Mouse (Mus musculus) embryonic facial prominence, embryonic 12.5 days (tissue): Measurements from ENCODE around the gene Dapk3. TPM values are rescaled to one million over a fixed set of nuclear protein-coding genes. Genes with fewer than 3 reads are reported as not detected.
A peak's percentile ranks its signal among the peaks of the same experiment; 100 is the strongest.
"Not testable (repeated sequence)": the region's sequence is repeated elsewhere in the genome, so short reads cannot be mapped to it uniquely, and the experiment has no call there.

Experiments used
- ATAC-seq: fragments of 200-750 bp; cut with Nextera tagmentation; 2 replicates; pipeline ENCODE4 v1.8.0; 2017; ENCODE audit not compliant: insufficient number of reproducible peaks, insufficient read depth, low FRiP score, low TSS enrichment
- H3K27ac ChIP-seq: fragments of 300-500 bp; sonication (generic); 2 replicates; pipeline ENCODE4 v1.5.1; 2016; ENCODE audit warnings: mild to moderate bottlenecking
- H3K27me3 ChIP-seq: fragments of 300-500 bp; sonication (generic); 2 replicates; pipeline ENCODE4 v1.6.1; 2016; ENCODE audit warnings: mild to moderate bottlenecking, moderate library complexity
- H3K36me3 ChIP-seq: fragments of 300-500 bp; sonication (generic); 2 replicates; pipeline ENCODE4 v1.6.1; 2016; ENCODE audit warnings: mild to moderate bottlenecking
- H3K4me1 ChIP-seq: fragments of 300-500 bp; sonication (generic); 2 replicates; pipeline ENCODE4 v1.6.1; 2016
- H3K4me2 ChIP-seq: fragments of 300-500 bp; sonication (generic); replicated peaks from 2 replicates; pipeline ENCODE4 v1.6.1; 2016; ENCODE audit warnings: mild to moderate bottlenecking, moderate library complexity
- H3K4me3 ChIP-seq: fragments of 300-500 bp; sonication (generic); 2 replicates; pipeline ENCODE4 v1.5.1; 2016; ENCODE audit warnings: mild to moderate bottlenecking
- H3K9ac ChIP-seq: fragments of 300-500 bp; sonication (generic); 2 replicates; pipeline ENCODE4 v1.6.1; 2016; ENCODE audit warnings: mild to moderate bottlenecking, moderate library complexity
- H3K9me3 ChIP-seq: fragments of 300-500 bp; sonication (generic); 2 replicates; pipeline ENCODE4 v1.6.1; 2016; ENCODE audit warnings: mild to moderate bottlenecking, moderate library complexity
- WGBS: fragments of 180-500 bp; shearing (Covaris S2); methylation state at CpG from one replicate; pipeline ENCODE4 v1.1.7; 2016; 5-methylcytosine and 5-hydroxymethylcytosine counted together
- polyA plus RNA-seq: library from polyadenylated mRNA; unstranded; fragments of >200 nt; fragmentation: Nextera tagmentation; extraction: Ambion mirVana; gene quantifications from 2 replicates; pipeline ENCODE4 v1.2.1, GENCODE M21; 2016

The Dapk3 gene
- polyA plus RNA-seq, 1 experiment from 2014 or later, result 79.5 TPM

DNA sequence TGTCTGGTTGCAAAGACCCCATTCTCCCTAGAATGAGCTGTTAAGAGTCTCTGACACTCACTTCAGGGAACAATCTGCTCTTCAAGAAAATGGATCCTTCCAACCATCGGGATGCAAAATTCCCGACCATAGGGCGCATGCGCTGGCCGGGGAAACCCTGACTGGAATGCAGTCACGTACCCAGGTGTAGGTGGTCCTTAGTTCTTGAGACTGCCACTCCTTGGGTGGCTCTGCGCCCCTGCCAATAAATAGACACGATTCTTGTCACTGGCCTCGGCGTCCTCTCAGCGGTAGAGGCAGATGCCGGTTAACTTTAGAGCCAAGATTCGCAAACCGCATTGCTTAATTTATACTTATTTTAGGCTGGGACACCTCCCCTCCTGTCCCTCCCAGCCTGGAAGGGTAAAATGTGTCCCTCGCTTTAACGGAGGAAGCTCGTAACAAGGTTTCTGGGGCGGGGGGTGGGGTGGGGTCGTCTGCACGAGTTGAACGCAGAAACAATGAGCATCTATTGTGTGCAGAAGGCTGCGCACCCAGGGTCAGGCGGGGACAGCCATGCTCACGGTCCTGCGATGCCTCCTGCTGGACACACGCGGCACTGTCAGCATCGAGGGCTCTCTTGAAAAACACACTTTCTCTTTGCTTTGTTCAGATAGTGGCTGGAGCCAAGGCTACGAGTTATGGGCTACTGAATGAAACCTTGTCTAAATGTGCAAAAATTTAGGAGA, 8.0 kb upstream of the Dapk3 start:
- Histone ChIP-seq H3K27me3 (no peaks in the 10 kb centered on the region), H3K4me2 (peak overlapping the region; percentile 66), H3K27ac (peak overlapping the region; percentile 90), H3K4me3 (peak overlapping the region; percentile 36), H3K9ac (peak overlapping the region; percentile 52), H3K9me3 (no peaks in the 10 kb centered on the region), H3K36me3 (peaks cover 23% of the 10 kb centered on the region), H3K4me1 (peaks cover 28% of the 10 kb centered on the region)
- ATAC-seq, result peak; percentile 18; the same call in 1 of the 2 replicates
- 3% methylated on average over 29 of the region's 29 CpGs for WGBS

DNA sequence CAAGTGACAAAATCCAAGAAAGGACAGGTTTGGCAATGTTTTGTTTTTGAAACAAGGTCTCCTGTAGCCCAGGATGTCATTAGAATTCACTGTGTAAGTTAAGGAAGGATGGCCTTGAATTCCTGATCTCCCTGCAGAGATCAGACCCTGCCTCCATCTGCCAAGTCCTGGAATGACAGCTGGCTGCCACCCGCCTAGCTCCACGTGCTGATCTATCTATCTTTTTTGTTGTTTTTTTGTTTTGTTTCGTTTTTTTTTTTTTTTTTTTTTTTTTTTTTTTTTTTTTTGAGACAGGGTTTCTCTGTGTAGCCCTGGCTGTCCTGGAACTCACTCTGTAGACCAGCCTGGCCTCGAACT, 7.5 kb upstream of the Dapk3 start:
- 6% methylated on average over 4 of the region's 4 CpGs for WGBS

DNA sequence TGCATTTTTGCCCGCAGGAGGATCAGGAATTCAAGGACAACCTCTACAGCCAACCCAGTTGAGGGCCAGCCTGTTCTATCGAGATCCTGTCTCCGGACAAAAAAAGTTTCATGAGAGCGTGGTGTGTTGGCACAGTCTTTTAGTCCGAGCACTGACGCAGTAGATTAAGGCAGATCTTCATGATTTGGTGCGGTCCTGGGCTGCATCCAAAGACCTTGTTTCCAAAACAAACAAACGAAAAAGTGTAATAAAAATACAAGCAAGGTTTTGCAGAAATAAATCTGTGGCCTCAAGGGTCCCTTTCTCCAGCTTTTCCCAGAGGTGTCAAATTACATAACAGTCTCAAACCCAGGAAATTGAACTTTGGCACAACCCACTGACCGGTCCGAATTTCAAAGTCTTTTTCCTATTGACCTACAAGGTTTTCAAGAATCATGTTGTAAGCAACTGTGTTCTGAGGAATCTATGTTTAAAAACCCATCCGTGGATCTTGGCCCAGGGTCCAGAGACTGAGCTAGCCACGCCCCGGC, 6.8 kb upstream of the Dapk3 start:
- H3K9ac ChIP-seq, result 0 out of 2 replicates have a peak overlapping the region, but pooled peaks have one; percentile 3
- ATAC-seq, result peak; percentile 7; the same call in 1 of the 2 replicates
- no peaks in the 10 kb centered on the region for H3K27me3 ChIP-seq
- no peaks in the 10 kb centered on the region for H3K9me3 ChIP-seq
- H3K4me3 ChIP-seq, result peak overlapping the region; percentile 84
- peaks cover 35% of the 10 kb centered on the region for H3K36me3 ChIP-seq
- H3K4me2 ChIP-seq, result peak overlapping the region; percentile 42
- H3K4me1 ChIP-seq, result peaks cover 32% of the 10 kb centered on the region
- peak overlapping the region; percentile 90 for H3K27ac ChIP-seq
- WGBS, result 6% methylated on average over 13 of the region's 13 CpGs

More for the DNA sequence above, 7.5 kb upstream of the Dapk3 start:
- Histone ChIP-seq H3K27ac (peak overlapping the region; percentile 90), H3K4me1 (peaks cover 29% of the 10 kb centered on the region), H3K36me3 (peaks cover 29% of the 10 kb centered on the region), H3K4me2 (peak overlapping the region; percentile 66; the same call in 1 of the 2 replicates)
- ATAC-seq, H3K9ac ChIP-seq, H3K9me3 ChIP-seq, H3K27me3 ChIP-seq, H3K4me3 ChIP-seq: not testable (repeated sequence)

- peaks cover 42% of the 10 kb centered on the region for H3K36me3 ChIP-seq
- H3K27me3 ChIP-seq, result no peaks in the 10 kb centered on the region
- H3K9ac ChIP-seq, result peak within 1 kb of the TSS; percentile 91
- peak within 1 kb of the TSS; percentile 94 for H3K4me2 ChIP-seq
- under 1% methylated on average over 76 of the region's 77 CpGs for WGBS
- peak within 1 kb of the TSS; percentile 92 for H3K27ac ChIP-seq
- H3K4me1 ChIP-seq, result peaks cover 35% of the 10 kb centered on the region
- peak within 1 kb of the TSS; percentile 84 for H3K4me3 ChIP-seq
- no peaks in the 10 kb centered on the region for H3K9me3 ChIP-seq
- ATAC-seq, result peak; percentile 75
Observed at GRCm38 (mm10) chr10:81176466-81177271, 6.1 kb upstream of the Dapk3 start, which contains the start of gene Eef2. Eef2 (plus strand) TSS chr10:81176631.

DNA sequence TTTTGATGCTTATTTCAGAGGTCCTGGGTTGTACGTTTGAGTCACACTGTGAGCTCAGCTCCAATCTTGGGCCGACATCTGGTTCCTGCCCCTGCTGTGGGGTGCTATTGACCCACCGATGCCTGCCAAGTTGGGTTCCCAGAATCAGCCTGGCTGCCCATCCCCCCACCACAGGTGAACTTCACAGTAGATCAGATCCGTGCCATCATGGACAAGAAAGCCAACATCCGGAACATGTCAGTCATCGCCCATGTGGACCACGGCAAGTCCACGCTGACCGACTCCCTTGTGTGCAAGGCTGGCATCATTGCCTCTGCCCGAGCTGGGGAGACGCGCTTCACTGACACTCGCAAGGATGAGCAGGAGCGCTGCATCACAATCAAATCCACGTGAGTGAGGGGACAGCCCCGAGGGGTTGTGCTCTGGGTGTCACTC, 5.3 kb upstream of the Dapk3 start:
- H3K9ac ChIP-seq, result peak overlapping the region; percentile 91
- peaks cover 40% of the 10 kb centered on the region for H3K4me1 ChIP-seq
- no peaks in the 10 kb centered on the region for H3K27me3 ChIP-seq
- WGBS, result 13% methylated on average over 16 of the region's 16 CpGs
- no peaks in the 10 kb centered on the region for H3K9me3 ChIP-seq
- peaks cover 50% of the 10 kb centered on the region for H3K36me3 ChIP-seq
- peak overlapping the region; percentile 94 for H3K4me2 ChIP-seq
- no peak for ATAC-seq
- peak overlapping the region; percentile 92 for H3K27ac ChIP-seq
- peak overlapping the region; percentile 84 for H3K4me3 ChIP-seq

- peak overlapping the region; percentile 91 for H3K9ac ChIP-seq
- H3K9me3 ChIP-seq, result no peaks in the 10 kb centered on the region
- peak overlapping the region; percentile 84 for H3K4me3 ChIP-seq
- H3K27ac ChIP-seq, result 0 out of 2 replicates have a peak overlapping the region, but pooled peaks have one; percentile 12
- peaks cover 50% of the 10 kb centered on the region for H3K36me3 ChIP-seq
- peak overlapping the region; percentile 94 for H3K4me2 ChIP-seq
- H3K27me3 ChIP-seq, result no peaks in the 10 kb centered on the region
- 68% methylated on average over 14 of the region's 14 CpGs for WGBS
- no peak for ATAC-seq
- H3K4me1 ChIP-seq, result peaks cover 40% of the 10 kb centered on the region
Observed at GRCm38 (mm10) chr10:81177958-81178712, 4.7 kb upstream of the Dapk3 start.

- Histone ChIP-seq H3K9ac (0 out of 2 replicates have a peak overlapping the region, but pooled peaks have one; percentile 91), H3K27me3 (no peaks in the 10 kb centered on the region), H3K36me3 (peaks cover 50% of the 10 kb centered on the region), H3K4me1 (peaks cover 39% of the 10 kb centered on the region), H3K4me2 (no peak overlapping the region), H3K27ac (no peak overlapping the region), H3K4me3 (no peak overlapping the region), H3K9me3 (no peaks in the 10 kb centered on the region)
- no peak for ATAC-seq
- WGBS, result 93% methylated on average over 11 of the region's 11 CpGs
Observed at GRCm38 (mm10) chr10:81178927-81179326, 3.9 kb upstream of the Dapk3 start.

GRCm38 (mm10) chr10:81179451-81180342, 3.1 kb upstream of the Dapk3 start:
- peaks cover 56% of the 10 kb centered on the region for H3K36me3 ChIP-seq
- ATAC-seq, result no peak
- 90% methylated on average over 32 of the region's 32 CpGs for WGBS
- H3K27ac ChIP-seq, result no peak overlapping the region
- no peaks in the 10 kb centered on the region for H3K27me3 ChIP-seq
- H3K9ac ChIP-seq, result no peak overlapping the region
- no peaks in the 10 kb centered on the region for H3K9me3 ChIP-seq
- no peak overlapping the region for H3K4me3 ChIP-seq
- H3K4me2 ChIP-seq, result no peak overlapping the region
- peaks cover 37% of the 10 kb centered on the region for H3K4me1 ChIP-seq

DNA sequence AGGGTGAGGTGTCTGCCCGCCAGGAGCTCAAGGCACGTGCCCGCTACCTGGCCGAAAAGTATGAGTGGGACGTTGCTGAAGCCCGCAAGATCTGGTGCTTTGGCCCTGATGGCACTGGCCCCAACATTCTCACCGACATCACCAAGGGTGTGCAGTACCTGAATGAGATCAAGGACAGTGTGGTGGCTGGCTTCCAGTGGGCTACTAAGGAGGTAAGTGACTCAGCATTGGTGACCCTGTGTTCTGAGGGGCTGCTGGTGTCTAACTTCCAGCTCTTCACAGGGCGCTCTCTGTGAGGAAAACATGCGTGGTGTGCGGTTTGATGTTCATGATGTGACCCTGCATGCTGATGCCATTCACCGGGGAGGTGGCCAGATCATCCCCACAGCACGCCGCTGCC, 1.9 kb upstream of the Dapk3 start:
- no peak for ATAC-seq

GRCm38 (mm10) chr10:81181860-81182259, 945 bp upstream of the Dapk3 start:
- Histone ChIP-seq H3K36me3 (peaks cover 68% of the 10 kb centered on the region), H3K4me1 (peaks cover 39% of the 10 kb centered on the region), H3K27ac (peak overlapping the region; percentile 73), H3K9ac (peak overlapping the region; percentile 7; the same call in 1 of the 2 replicates)
- ATAC-seq, H3K4me3 ChIP-seq, H3K27me3 ChIP-seq, H3K4me2 ChIP-seq, H3K9me3 ChIP-seq: not testable (repeated sequence)
- 84% methylated on average over 12 of the region's 12 CpGs for WGBS

More for the DNA sequence above, 1.9 kb upstream of the Dapk3 start:
- Histone ChIP-seq H3K9me3 (no peaks in the 10 kb centered on the region), H3K4me1 (peaks cover 39% of the 10 kb centered on the region), H3K4me2 (no peak overlapping the region), H3K4me3 (no peak overlapping the region), H3K9ac (no peak overlapping the region), H3K27me3 (no peaks in the 10 kb centered on the region), H3K36me3 (peaks cover 65% of the 10 kb centered on the region), H3K27ac (no peak overlapping the region)
- 92% methylated on average over 13 of the region's 13 CpGs for WGBS
